Mouse (Mus musculus): ENCODE data around the gene Rabepk. TPM values are rescaled to one million over a fixed set of nuclear protein-coding genes. Genes with fewer than 3 reads are reported as not detected.

Rabepk gene
- total and polyA plus RNA-seq, 3 experiments, result 47.1 to 85.3 TPM; not detected in 1

DNA sequence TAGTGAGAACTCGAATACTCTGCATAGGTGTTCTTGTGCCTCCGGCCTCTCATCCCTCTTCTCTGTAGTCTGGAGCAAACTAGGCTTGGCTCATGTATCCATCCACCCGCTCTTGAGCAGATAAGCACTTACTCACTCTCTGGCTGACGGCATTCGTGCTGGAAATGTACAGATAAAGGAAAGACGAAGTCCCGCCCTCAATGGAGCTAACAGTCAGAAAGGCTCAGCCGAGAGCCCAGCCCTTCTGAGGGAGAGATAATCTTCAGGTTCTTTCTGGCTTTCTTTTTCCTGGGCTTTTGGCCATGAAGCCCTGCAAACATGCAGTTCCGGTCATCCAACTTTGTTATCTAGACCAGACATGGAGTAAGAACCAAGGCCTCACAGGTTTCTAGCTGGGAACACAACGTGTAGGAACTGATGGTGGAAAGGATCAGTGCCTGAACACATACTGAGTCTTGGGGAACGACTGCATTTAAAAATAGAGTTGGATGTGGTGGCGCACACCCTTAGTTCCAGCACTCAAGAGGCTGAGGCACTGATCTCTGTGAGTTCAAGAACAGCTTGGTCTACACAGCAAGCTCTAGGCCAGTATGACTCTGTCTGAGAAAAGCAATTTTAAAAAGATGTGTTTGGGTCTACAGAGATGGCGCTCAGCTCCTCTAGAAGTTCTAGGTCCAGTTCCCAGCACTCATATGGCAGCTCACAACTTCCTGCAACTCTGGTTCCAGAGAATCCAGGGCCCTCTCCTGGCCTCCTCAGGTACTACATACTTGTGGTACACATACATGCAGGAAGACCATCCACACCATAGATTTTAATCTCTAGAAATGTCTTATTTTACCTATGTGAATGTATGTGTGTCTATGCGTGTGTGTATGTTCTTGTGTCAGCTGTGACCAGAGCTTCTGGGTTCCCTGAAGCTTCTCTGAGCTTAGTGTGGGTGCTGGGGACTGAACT lies 16.4 kb downstream of the Rabepk start (continued):
- TF ChIP-seq E2F4 (IDR thresholded peaks at IDR 0.05; ENCODE audit: borderline replicate concordance, low read depth, low read length) (peak; percentile 22; the same call in 1 of the 2 replicates), MYB (IDR thresholded peaks at IDR 0.05; ENCODE audit: low read depth, low read length) (peak; percentile 45), RAD21 (IDR thresholded peaks at IDR 0.05; ENCODE audit: low read depth, low read length) (no peak), GABPA (IDR thresholded peaks at IDR 0.05; ENCODE audit: low read depth, low read length) (no peak), ZC3H11A (IDR thresholded peaks at IDR 0.05; ENCODE audit: low read depth, low read length) (no peak), MXI1 (IDR thresholded peaks at IDR 0.05; ENCODE audit: low read depth, low read length) (peak; percentile 52; the same call in 1 of the 2 replicates), USF2 (IDR thresholded peaks at IDR 0.05; ENCODE audit: borderline replicate concordance in 1 of 2, insufficient read depth in 1 of 2, low read depth in 1 of 2, low read length in 2 of 2) (no peak), RCOR1 (IDR thresholded peaks at IDR 0.05; ENCODE audit: low read depth, low read length) (peak; percentile 87), USF1 (IDR thresholded peaks at IDR 0.05; ENCODE audit: low read depth, low read length) (no peak), TCF12 (IDR thresholded peaks at IDR 0.05; ENCODE audit: low read depth, low read length) (peak; percentile 93), BHLHE40 (IDR thresholded peaks at IDR 0.05; ENCODE audit: borderline replicate concordance, low read depth, low read length) (peak; percentile 55; the same call in 1 of the 2 replicates)

- Histone ChIP-seq H3K36me3 (ENCODE audit: control insufficient read depth in 1 of 2, insufficient read depth in 2 of 2, low read length in 2 of 2) (peaks cover 43 to 47% of the 10 kb centered on the region in 2 experiments), H3K9ac (ENCODE audit: control insufficient read depth, low read depth, low read length, poor library complexity, severe bottlenecking) (no peak overlapping the region), H3K27me3 (ENCODE audit: control insufficient read depth in 1 of 2, insufficient read depth in 2 of 2, low read length in 2 of 2) (no peaks in the 10 kb centered on the region), H3K27ac (ENCODE audit: control insufficient read depth, low read depth, low read length) (no peak overlapping the region), H3K79me2 (ENCODE audit: control insufficient read depth, insufficient read depth, low read length, poor library complexity) (peaks cover 47% of the 10 kb centered on the region), H3K4me3 (ENCODE audit: control insufficient read depth in 1 of 2, insufficient read depth in 1 of 2, low read depth in 2 of 2, low read length in 2 of 2) (no peak overlapping the region; a peak in 1 of 4 replicates), H3K4me1 (ENCODE audit: control insufficient read depth in 1 of 2, insufficient read depth in 2 of 2, low read length in 2 of 2) (peaks cover 0 to 14% of the 10 kb centered on the region in 2 experiments; a peak in 3 of 4 replicates), H3K9me3 (replicated peaks; ENCODE audit: insufficient read depth, low read length) (no peaks in the 10 kb centered on the region)
- peak; percentile 91 for TF ChIP-seq POLR2AphosphoS2 (IDR thresholded peaks at IDR 0.05; ENCODE audit: low read length)
- no peak; a peak in 1 of 4 replicates for TF ChIP-seq POLR2A (IDR thresholded peaks at IDR 0.05; ENCODE audit: control insufficient read depth in 1 of 2, insufficient read depth in 1 of 2, low read depth in 1 of 2, low read length in 2 of 2, poor library complexity in 1 of 2)
- peak; percentile 38 for DNase-seq (ENCODE audit: low read depth, low spot score)
Measured at GRCm38 (mm10) chr2:34777237-34777868, 22.4 kb downstream of the Rabepk start.

DNA sequence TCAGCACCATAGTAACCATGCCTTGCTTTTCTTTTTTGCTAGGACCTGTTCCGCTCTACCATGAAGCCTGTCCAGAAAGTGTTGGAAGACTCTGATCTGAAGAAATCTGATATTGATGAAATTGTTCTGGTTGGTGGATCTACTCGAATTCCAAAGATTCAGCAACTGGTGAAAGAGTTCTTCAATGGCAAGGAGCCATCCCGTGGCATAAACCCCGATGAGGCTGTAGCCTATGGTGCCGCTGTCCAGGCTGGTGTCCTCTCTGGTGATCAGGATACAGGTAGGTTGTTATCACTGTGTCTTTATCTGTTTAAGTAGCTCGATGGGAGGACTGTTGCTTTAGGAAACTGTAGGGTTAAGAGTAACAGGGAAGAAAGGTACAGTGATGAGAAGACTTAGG lies 25.2 kb downstream of the Rabepk start:
- TF ChIP-seq RAD21 (IDR thresholded peaks at IDR 0.05; ENCODE audit: low read depth, low read length), result no peak
- TF ChIP-seq MAZ (IDR thresholded peaks at IDR 0.05; ENCODE audit: low read depth, low read length), result no peak
- no peak for TF ChIP-seq MYC (IDR thresholded peaks at IDR 0.05; ENCODE audit: low read depth, low read length)
- TF ChIP-seq ETS1 (IDR thresholded peaks at IDR 0.05; ENCODE audit: low read depth, low read length), result no peak
- no peak for TF ChIP-seq POLR2AphosphoS5 (IDR thresholded peaks at IDR 0.05; ENCODE audit: borderline replicate concordance, low read depth, low read length)
- no peak for TF ChIP-seq MEF2A (IDR thresholded peaks at IDR 0.05; ENCODE audit: extremely low read depth, insufficient replicate concordance, low read depth, low read length, poor library complexity, severe bottlenecking)
- no peak; the same call in 1 of the 2 replicates for TF ChIP-seq MXI1 (IDR thresholded peaks at IDR 0.05; ENCODE audit: low read depth, low read length)
- TF ChIP-seq ZC3H11A (IDR thresholded peaks at IDR 0.05; ENCODE audit: low read depth, low read length), result no peak
- TF ChIP-seq POLR2A (IDR thresholded peaks at IDR 0.05; ENCODE audit: control insufficient read depth in 1 of 2, insufficient read depth in 1 of 2, low read depth in 1 of 2, low read length in 2 of 2, poor library complexity in 1 of 2), result no peak
- no peak for TF ChIP-seq RCOR1 (IDR thresholded peaks at IDR 0.05; ENCODE audit: low read depth, low read length)
- TF ChIP-seq MYB (IDR thresholded peaks at IDR 0.05; ENCODE audit: low read depth, low read length), result no peak
- TF ChIP-seq GABPA (IDR thresholded peaks at IDR 0.05; ENCODE audit: low read depth, low read length), result no peak
- no peak for TF ChIP-seq NRF1 (IDR thresholded peaks at IDR 0.05; ENCODE audit: insufficient read depth, low read depth, low read length, poor library complexity, severe bottlenecking)
- TF ChIP-seq TAL1 (IDR thresholded peaks at IDR 0.05; ENCODE audit: low read length), result no peak
- TF ChIP-seq CHD2 (IDR thresholded peaks at IDR 0.05; ENCODE audit: low read length), result no peak
- no peak for TF ChIP-seq TBP (IDR thresholded peaks at IDR 0.05; ENCODE audit: low read depth, low read length)
- TF ChIP-seq MAFK (IDR thresholded peaks at IDR 0.05; ENCODE audit: borderline replicate concordance, low read depth, low read length), result no peak
- Histone ChIP-seq H3K4me1 (ENCODE audit: control insufficient read depth in 1 of 2, insufficient read depth in 2 of 2, low read length in 2 of 2) (peaks cover 2 to 18% of the 10 kb centered on the region in 2 experiments), H3K9ac (ENCODE audit: control insufficient read depth, low read depth, low read length, poor library complexity, severe bottlenecking) (peak overlapping the region; percentile 80), H3K27me3 (ENCODE audit: control insufficient read depth in 1 of 2, insufficient read depth in 2 of 2, low read length in 2 of 2) (no peaks in the 10 kb centered on the region), H3K27ac (ENCODE audit: control insufficient read depth, low read depth, low read length) (no peak overlapping the region), H3K79me2 (ENCODE audit: control insufficient read depth, insufficient read depth, low read length, poor library complexity) (peaks cover 63% of the 10 kb centered on the region), H3K4me3 (ENCODE audit: control insufficient read depth in 1 of 2, insufficient read depth in 1 of 2, low read depth in 2 of 2, low read length in 2 of 2) (peak overlapping the region; percentile 68 to 92), H3K9me3 (replicated peaks; ENCODE audit: insufficient read depth, low read length) (no peaks in the 10 kb centered on the region), H3K36me3 (ENCODE audit: control insufficient read depth in 1 of 2, insufficient read depth in 2 of 2, low read length in 2 of 2) (peaks cover 43 to 52% of the 10 kb centered on the region in 2 experiments)
- peak; percentile 48 for DNase-seq (ENCODE audit: low read depth, low spot score)
